Mouse (Mus musculus) hindbrain, postnatal 0 days (tissue): ENCODE data around the gene Gm28036. TPM values are rescaled to one million over a fixed set of nuclear protein-coding genes. Genes with fewer than 3 reads are reported as not detected.
A peak's percentile ranks its signal among the peaks of the same experiment; 100 is the strongest.

Source experiments
- ATAC-seq: fragments of 200-750 bp; cut with Nextera tagmentation; 2 replicates; pipeline ENCODE4 v1.8.0; 2017; ENCODE audit warnings: mild to moderate bottlenecking, moderate TSS enrichment, moderate library complexity
- DNase-seq: peaks from one replicate; pipeline ENCODE4 v3.0.0-alpha.2; 2015; ENCODE audit warnings: low spot score
- H3K27ac ChIP-seq: fragments of 300-500 bp; sonication (generic); 2 replicates; pipeline ENCODE4 v1.5.1; 2014; ENCODE audit warnings: mild to moderate bottlenecking
- H3K27me3 ChIP-seq: fragments of 300-500 bp; sonication (generic); 2 replicates; pipeline ENCODE4 v1.6.1; 2014; ENCODE audit warnings: low read length, mixed read lengths; ENCODE audit not compliant: insufficient read depth
- H3K36me3 ChIP-seq: fragments of 300-500 bp; sonication (generic); 2 replicates; pipeline ENCODE4 v1.6.1; 2014; ENCODE audit warnings: low read length, mixed read lengths; ENCODE audit not compliant: insufficient read depth
- H3K4me1 ChIP-seq: fragments of 300-500 bp; sonication (generic); 2 replicates; pipeline ENCODE4 v1.6.1; 2014; ENCODE audit warnings: antibody characterized with exemption, low read length, mixed read lengths; ENCODE audit not compliant: insufficient read depth
- H3K4me2 ChIP-seq: fragments of 300-500 bp; sonication (generic); 2 replicates; pipeline ENCODE4 v1.6.1; 2014; ENCODE audit warnings: low read depth, mild to moderate bottlenecking, low read length, moderate library complexity, mixed read lengths
- H3K4me3 ChIP-seq: fragments of 300-500 bp; sonication (generic); 2 replicates; pipeline ENCODE4 v1.5.1; 2014; ENCODE audit warnings: low read length
- H3K9ac ChIP-seq: fragments of 300-500 bp; sonication (generic); replicated peaks from 2 replicates; pipeline ENCODE4 v1.6.1; 2014; ENCODE audit warnings: mild to moderate bottlenecking, low read length, moderate library complexity, mixed read lengths
- H3K9me3 ChIP-seq: fragments of 300-500 bp; sonication (generic); 2 replicates; pipeline ENCODE4 v1.6.1; 2016; ENCODE audit warnings: low read length, mixed read lengths
- CTCF ChIP-seq: IDR thresholded peaks from 2 replicates; pipeline ENCODE4 v1.5.1; 2016; ENCODE audit warnings: antibody characterized with exemption, control low read depth, low read depth
- WGBS: fragments of 180-500 bp; shearing (Covaris S2); extraction: QIAGEN DNeasy Blood & Tissue Kit; methylation state at CpG from one replicate; pipeline ENCODE4 v1.1.7; 2014; 5-methylcytosine and 5-hydroxymethylcytosine counted together
- polyA plus RNA-seq: library from polyadenylated mRNA; unstranded; fragments of >200 nt; fragmentation: Nextera tagmentation; extraction: Ambion mirVana; gene quantifications from 2 replicates; pipeline ENCODE4 v1.2.1, GENCODE M21; 2015
- total RNA-seq: library from RNA; depleted of rRNA; stranded (reverse); fragments of >200 nt; gene quantifications from 2 replicates; pipeline ENCODE4 v1.2.3, GENCODE M21; 2014; rRNA removed

Gene Gm28036
- total and polyA plus RNA-seq, 2 experiments from 2014 or later: 10.6 to 82.1 TPM

DNA sequence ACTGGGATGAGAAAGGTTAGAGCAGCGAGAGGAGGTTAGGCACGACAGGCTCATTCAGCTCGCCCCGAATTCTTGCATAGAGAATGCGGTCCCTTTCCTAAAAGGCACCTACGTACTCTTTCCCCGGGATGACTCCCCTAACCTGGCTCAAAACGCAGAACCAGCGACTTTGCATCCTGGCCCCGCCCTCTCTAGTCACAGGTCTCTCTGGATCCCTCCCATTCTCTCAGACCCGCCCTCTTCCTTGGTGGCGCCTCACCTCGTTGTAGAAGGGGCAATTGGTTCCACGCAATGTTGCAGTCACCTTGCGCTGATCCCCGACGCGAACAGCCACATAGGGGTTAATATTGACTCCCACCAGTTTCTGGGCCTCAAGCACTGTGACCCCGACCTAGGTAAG lies 79.0 kb downstream of the Gm28036 start:
- no peak overlapping the region for H3K27ac ChIP-seq
- no peaks in the 10 kb centered on the region for H3K27me3 ChIP-seq
- TF ChIP-seq CTCF: no peak
- H3K4me1 ChIP-seq: no peaks in the 10 kb centered on the region
- no peaks in the 10 kb centered on the region for H3K36me3 ChIP-seq
- ATAC-seq (no peak), DNase-seq (no peak)
- no peaks in the 10 kb centered on the region for H3K9me3 ChIP-seq
- H3K4me3 ChIP-seq: no peak overlapping the region
- H3K9ac ChIP-seq: no peak overlapping the region
- H3K4me2 ChIP-seq: peak overlapping the region; percentile 28; the same call in 1 of the 2 replicates
- WGBS: 9% methylated on average over 19 of the region's 19 CpGs

DNA sequence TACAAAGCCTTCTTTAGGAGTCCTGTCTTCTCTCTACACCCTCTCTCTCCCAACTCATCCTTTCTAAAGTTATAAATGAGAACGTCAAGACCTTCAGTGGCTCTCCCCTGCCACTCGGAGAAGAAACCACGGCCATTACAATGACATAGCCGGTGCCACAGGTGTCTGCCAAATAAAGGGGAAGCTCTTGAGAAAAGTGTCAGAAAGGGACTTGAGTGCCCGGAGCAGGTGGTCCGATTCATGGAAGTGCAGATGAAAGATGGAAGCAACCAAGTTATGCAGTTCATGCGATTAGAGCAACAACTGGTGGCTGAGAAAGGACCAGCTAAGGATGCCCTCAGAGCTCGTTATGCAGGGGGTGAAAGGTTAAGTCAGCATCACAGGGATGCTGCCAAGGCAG lies 84.0 kb downstream of the Gm28036 start:
- DNase-seq (no peak), ATAC-seq (no peak)
- 81% methylated on average over 8 of the region's 8 CpGs for WGBS

DNA sequence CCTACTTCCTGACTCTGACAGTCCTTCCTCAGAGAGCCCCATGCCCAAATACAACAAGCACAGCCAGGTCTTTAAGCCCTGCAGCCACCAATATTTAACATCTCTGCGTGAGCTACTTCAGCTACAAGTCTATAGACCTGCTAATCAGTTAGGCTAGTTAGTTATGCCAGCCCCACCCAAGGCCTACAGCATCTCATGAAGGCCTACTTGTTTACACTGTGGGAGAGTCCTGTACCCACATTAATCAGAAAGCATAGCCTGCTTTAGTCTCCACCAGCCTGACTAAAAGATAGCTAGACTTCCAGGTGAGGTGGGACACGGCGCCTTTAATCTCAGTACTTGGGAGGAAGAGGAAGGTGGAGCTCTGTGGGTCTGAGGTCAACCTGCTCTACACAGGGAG lies 87.5 kb downstream of the Gm28036 start:
- no peak overlapping the region for H3K27ac ChIP-seq
- H3K9me3 ChIP-seq: no peaks in the 10 kb centered on the region
- no peak overlapping the region for H3K9ac ChIP-seq
- H3K4me1 ChIP-seq: no peaks in the 10 kb centered on the region
- ATAC-seq (no peak), DNase-seq (no peak)
- no peak overlapping the region for H3K4me2 ChIP-seq
- TF ChIP-seq CTCF: no peak
- no peaks in the 10 kb centered on the region for H3K27me3 ChIP-seq
- no peak overlapping the region for H3K4me3 ChIP-seq
- 89% methylated on average over 3 of the region's 3 CpGs for WGBS
- no peaks in the 10 kb centered on the region for H3K36me3 ChIP-seq

More for the DNA sequence above, 84.0 kb downstream of the Gm28036 start:
- Histone ChIP-seq H3K36me3 (no peaks in the 10 kb centered on the region), H3K4me3 (no peak overlapping the region), H3K27me3 (no peaks in the 10 kb centered on the region), H3K4me1 (no peaks in the 10 kb centered on the region), H3K27ac (no peak overlapping the region), H3K9ac (no peak overlapping the region), H3K9me3 (no peaks in the 10 kb centered on the region), H3K4me2 (no peak overlapping the region)
- no peak for TF ChIP-seq CTCF

DNA sequence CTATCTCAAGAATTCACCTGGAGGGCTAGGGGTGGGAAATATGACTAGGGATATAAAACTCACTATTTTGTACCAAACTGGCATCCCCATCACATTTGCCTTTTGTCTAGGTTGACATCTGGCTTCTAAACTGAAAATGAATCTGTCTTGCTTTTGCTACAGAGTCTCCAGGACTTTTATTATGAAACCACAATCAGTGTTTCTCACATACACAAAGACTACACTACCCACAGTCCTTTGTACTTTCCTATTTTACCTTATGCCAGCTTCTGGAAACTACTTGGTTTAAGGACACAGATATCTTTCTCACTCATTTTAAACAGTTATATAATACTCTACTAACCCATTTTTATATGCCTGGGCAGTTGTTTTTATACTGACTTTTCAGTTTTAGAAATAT lies 101.4 kb downstream of the Gm28036 start:
- Histone ChIP-seq H3K36me3 (no peaks in the 10 kb centered on the region), H3K27ac (no peak overlapping the region), H3K4me2 (no peak overlapping the region), H3K9me3 (no peaks in the 10 kb centered on the region), H3K9ac (no peak overlapping the region), H3K4me3 (no peak overlapping the region), H3K4me1 (no peaks in the 10 kb centered on the region), H3K27me3 (no peaks in the 10 kb centered on the region)
- peak; percentile 31 for DNase-seq
- ATAC-seq: no peak
- no peak for TF ChIP-seq CTCF

Other genes with a start within 250 kb of the Gm28036 start
- 38.0 and 39.4 TPM in 2 replicates for gene Uqcc1, start 196.8 kb downstream of the Gm28036 start, total RNA-seq
- gene Uqcc1, start 196.8 kb downstream of the Gm28036 start, polyA plus RNA-seq: 55.6 and 61.4 TPM in 2 replicates
- gene Gm15557, start 186.4 kb downstream of the Gm28036 start, total RNA-seq: not detected in 2 replicates
- gene Gm15557, start 186.4 kb downstream of the Gm28036 start, polyA plus RNA-seq: not detected in 2 replicates
- 1.3 and 3.4 TPM in 2 replicates for gene Gdf5, start 181.7 kb downstream of the Gm28036 start, total RNA-seq
- gene Gdf5, start 181.7 kb downstream of the Gm28036 start, polyA plus RNA-seq: 0.95 and 1.3 TPM in 2 replicates
- gene Cep250, start 170.6 kb downstream of the Gm28036 start, total RNA-seq: 20.8 and 24.9 TPM in 2 replicates
- 11.9 and 13.1 TPM in 2 replicates for gene Cep250, start 170.6 kb downstream of the Gm28036 start, polyA plus RNA-seq
- gene 6430550D23Rik, start 119.1 kb downstream of the Gm28036 start, total RNA-seq: 0.50 and 1.3 TPM in 2 replicates
- gene 6430550D23Rik, start 119.1 kb downstream of the Gm28036 start, polyA plus RNA-seq: 0.97 and 1.4 TPM in 2 replicates
- gene Ergic3, start 119.0 kb downstream of the Gm28036 start, total RNA-seq: 288 and 352 TPM in 2 replicates
- gene Ergic3, start 119.0 kb downstream of the Gm28036 start, polyA plus RNA-seq: 430 and 472 TPM in 2 replicates
- not detected in 2 replicates for gene Fer1l4, start 74.1 kb downstream of the Gm28036 start, total RNA-seq
- 0.15 TPM in 1 of 2 replicates, not detected in the other for gene Fer1l4, start 74.1 kb downstream of the Gm28036 start, polyA plus RNA-seq
- 7.9 and 18.5 TPM in 2 replicates for gene Spag4, start 61.9 kb downstream of the Gm28036 start, total RNA-seq
- gene Spag4, start 61.9 kb downstream of the Gm28036 start, polyA plus RNA-seq: 8.3 and 8.7 TPM in 2 replicates
- 49.8 and 65.0 TPM in 2 replicates for gene Cpne1, start 15.1 kb downstream of the Gm28036 start, total RNA-seq
- 12.8 and 16.4 TPM in 2 replicates for gene Cpne1, start 15.1 kb downstream of the Gm28036 start, polyA plus RNA-seq
- gene Rbm12, start 15.1 kb downstream of the Gm28036 start, total RNA-seq: 27.1 and 33.9 TPM in 2 replicates
- gene Rbm12, start 15.1 kb downstream of the Gm28036 start, polyA plus RNA-seq: 15.5 and 16.9 TPM in 2 replicates
- gene Romo1, start 16.9 kb upstream of the Gm28036 start, total RNA-seq: 113 and 152 TPM in 2 replicates
- 604 and 613 TPM in 2 replicates for gene Romo1, start 16.9 kb upstream of the Gm28036 start, polyA plus RNA-seq
- 42.2 and 49.2 TPM in 2 replicates for gene Nfs1, start 17.1 kb upstream of the Gm28036 start, total RNA-seq
- 37.5 and 39.2 TPM in 2 replicates for gene Nfs1, start 17.1 kb upstream of the Gm28036 start, polyA plus RNA-seq
- 250 and 341 TPM in 2 replicates for gene Rbm39, start 53.1 kb upstream of the Gm28036 start, total RNA-seq
- gene Rbm39, start 53.1 kb upstream of the Gm28036 start, polyA plus RNA-seq: 448 and 480 TPM in 2 replicates
- gene Phf20, start 69.4 kb upstream of the Gm28036 start, total RNA-seq: 27.3 and 31.0 TPM in 2 replicates
- 100 and 105 TPM in 2 replicates for gene Phf20, start 69.4 kb upstream of the Gm28036 start, polyA plus RNA-seq
- gene Cnbd2, start 185.2 kb upstream of the Gm28036 start, total RNA-seq: 1.7 and 3.3 TPM in 2 replicates
- 7.9 and 8.2 TPM in 2 replicates for gene Cnbd2, start 185.2 kb upstream of the Gm28036 start, polyA plus RNA-seq
- 348 and 377 TPM in 2 replicates for gene Scand1, start 185.6 kb upstream of the Gm28036 start, total RNA-seq
- 129 and 132 TPM in 2 replicates for gene Scand1, start 185.6 kb upstream of the Gm28036 start, polyA plus RNA-seq